Mouse (Mus musculus) cortical plate, adult 2 months (tissue): ENCODE measurements around the gene Meiob. TPM values are rescaled to one million over a fixed set of nuclear protein-coding genes. Genes with fewer than 3 reads are reported as not detected.

Source experiments
- H3K27ac ChIP-seq: fragments of 200-500 bp; 2 replicates; pipeline ENCODE4 v1.5.1; 2012; ENCODE audit warnings: low read length, control low read depth, inconsistent platforms; ENCODE audit not compliant: insufficient read depth
- H3K4me1 ChIP-seq: fragments of 200-500 bp; 2 replicates; pipeline ENCODE4 v1.6.1; 2011; ENCODE audit warnings: low read length; ENCODE audit not compliant: control insufficient read depth, insufficient read depth
- H3K4me3 ChIP-seq: fragments of 200-500 bp; 2 replicates; pipeline ENCODE4 v1.5.1; 2011; ENCODE audit warnings: mild to moderate bottlenecking, low read length, control low read depth; ENCODE audit not compliant: insufficient read depth
- CTCF ChIP-seq: fragments of 200-500 bp; IDR thresholded peaks from 2 replicates; pipeline ENCODE4 v1.5.1; 2011; ENCODE audit warnings: mild to moderate bottlenecking, control low read depth, low read length; ENCODE audit not compliant: insufficient read depth; ENCODE audit errors: extremely low read depth
- POLR2A ChIP-seq: fragments of 200-500 bp; IDR thresholded peaks from 2 replicates; pipeline ENCODE4 v1.6.1; 2011; ENCODE audit warnings: mild to moderate bottlenecking, low read length, control low read depth; ENCODE audit not compliant: insufficient read depth; ENCODE audit errors: extremely low read depth
- polyA plus RNA-seq: library from polyadenylated mRNA; depleted of rRNA; stranded (reverse); fragments of >200 nt; gene quantifications from 2 replicates; pipeline ENCODE4 v1.2.3, GENCODE M21; 2012; rRNA removed

Meiob gene
- not detected in 2 replicates for polyA plus RNA-seq

DNA sequence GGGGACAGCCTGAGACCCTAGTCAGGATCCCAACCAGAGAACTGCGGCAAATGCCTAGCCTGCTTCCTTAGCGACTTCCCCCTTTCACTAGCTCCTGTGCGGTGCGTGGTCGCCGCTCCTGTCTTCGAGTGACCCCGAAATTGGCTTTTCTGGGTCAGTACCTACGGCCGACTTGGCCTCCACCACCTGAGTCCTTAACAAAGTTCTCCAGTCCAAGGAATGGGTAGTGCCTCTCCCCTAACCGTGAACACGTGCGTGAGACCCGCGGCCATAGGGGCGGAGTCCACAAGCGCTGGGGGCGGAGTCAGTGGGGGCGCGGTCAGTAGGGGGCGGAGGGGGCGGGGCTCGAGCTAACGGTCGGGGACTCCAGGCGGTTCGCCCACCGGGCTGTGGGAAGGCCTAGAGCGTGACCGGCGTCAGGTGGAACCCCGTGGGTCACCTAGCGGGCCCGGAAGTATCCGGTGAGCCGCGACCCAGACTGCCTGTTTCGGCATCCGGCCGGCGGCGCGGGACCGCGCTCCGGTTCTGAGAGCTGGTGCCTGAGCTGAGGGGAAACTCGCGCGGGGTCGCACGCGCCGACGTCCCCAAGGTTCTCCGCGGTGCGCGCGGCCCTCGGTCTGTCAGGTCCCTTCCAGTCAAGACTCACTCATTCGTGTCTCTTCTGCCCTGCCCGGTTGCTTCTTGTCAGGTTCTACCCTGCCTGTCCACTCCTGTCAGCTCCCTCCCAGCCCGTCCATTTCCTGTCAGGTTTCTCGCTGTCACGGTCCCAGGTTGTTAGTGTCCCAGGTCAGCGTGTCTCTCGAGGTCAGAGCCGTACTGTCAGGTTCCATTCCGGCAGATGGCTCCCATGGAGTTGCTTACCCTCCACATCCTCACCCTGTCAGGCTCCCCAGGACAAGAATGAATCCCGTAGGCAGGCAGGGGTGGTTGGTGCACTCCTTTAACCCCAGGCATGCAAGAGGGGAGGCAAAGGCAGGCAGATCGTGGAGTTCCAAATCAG is at the start of gene Meiob:
Meiob (plus strand) TSS at position 338 of the 1,000 bp plus-strand sequence.
- Histone ChIP-seq H3K27ac (no peak within 1 kb of the TSS), H3K4me3 (peak within 1 kb of the TSS; percentile 33)

DNA sequence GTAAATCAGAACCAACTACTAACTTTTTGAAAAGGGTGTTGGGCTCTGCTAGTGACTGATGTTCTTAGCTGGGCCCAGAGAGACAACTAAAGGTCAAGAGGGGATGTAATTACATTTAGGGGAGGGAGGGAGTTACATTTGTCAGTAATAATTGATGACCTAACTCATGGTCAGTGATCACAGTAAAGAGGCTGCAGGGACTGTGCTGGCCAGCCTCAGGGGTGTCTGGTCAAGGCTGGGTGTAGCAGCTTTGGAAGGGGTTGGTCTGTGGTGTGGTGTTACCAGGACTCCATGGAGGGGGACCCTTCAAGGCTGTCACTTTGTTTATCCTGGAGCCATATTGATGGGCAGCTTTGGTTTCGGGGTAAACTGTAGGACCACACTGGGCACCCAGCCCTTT is 46.7 kb upstream of the Meiob start:
- Histone ChIP-seq H3K27ac (no peak overlapping the region), H3K4me3 (no peak overlapping the region), H3K4me1 (0 out of 2 replicates have a peak, but pooled peaks cover 1% of the 10 kb centered on the region)
- TF ChIP-seq CTCF: no peak
- no peak for TF ChIP-seq POLR2A

More for the DNA sequence above, at the start of gene Meiob:
- H3K4me1 ChIP-seq: no peaks in the 10 kb centered on the region
- no peak for TF ChIP-seq POLR2A
- no peak for TF ChIP-seq CTCF

DNA sequence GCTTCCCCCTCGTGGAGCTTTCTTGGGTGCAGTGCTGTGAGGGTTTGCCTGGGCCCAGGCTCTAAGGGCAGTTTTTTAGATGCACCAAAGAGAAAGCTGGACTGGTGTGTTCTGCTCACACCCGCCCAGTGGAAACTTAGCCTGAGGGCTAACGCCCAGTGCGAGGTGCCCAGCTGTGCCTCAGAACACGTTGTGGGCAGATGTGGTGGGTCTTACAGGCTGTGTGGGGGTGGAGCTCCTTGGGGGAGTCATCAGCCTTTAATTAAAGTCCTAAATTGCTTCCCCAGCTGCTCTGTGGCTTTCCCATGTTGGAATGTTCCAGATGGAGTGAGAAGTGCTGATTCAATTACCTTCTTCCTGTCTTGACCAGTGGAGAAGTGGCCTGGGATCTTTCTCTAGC is 43.0 kb upstream of the Meiob start:
- Histone ChIP-seq H3K4me3 (no peak overlapping the region), H3K4me1 (no peaks in the 10 kb centered on the region), H3K27ac (no peak overlapping the region)
- TF ChIP-seq POLR2A: no peak
- TF ChIP-seq CTCF: no peak

DNA sequence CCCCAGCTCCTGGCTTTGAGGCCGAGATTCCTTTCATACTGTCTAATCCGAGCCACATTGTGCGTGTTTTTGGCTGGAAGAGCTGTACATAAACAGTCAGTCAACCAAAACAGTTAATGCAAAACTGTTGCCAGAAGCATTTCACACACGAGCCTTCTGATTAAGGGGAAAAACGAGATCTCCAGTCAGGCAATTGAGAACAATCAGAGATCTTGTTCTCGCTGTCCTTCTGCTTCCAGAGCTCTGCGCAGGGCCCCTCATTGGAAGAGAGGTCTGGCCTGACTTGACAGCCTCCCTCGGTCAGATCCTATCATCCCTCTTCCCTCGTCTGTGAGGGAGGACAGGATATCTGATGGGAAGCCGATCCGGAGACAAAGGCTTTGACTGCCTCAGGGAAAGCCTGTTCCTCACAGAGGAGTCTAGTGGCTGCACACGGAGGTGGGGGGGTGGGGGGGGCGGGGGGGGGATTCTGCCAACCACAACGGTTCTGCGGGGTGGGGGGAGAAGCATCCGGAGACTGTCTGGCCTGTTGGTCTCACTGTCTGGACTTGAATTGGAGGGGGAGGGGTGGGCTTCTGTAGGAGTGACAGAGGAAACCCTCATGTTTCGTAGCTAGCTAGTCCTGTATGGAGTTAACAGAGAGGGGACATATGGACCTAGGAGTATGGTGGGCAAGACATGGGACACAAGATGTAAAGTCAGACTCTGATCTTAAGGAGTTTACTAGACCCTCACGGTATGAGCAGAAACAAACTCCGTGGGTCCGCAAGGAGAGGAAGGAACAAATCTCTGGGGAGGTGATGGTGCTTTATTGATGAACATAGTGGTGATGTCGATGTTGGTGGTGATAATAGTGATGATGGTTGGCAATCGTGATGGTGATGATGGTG is 38.8 kb upstream of the Meiob start:
- no peak overlapping the region for H3K27ac ChIP-seq
- TF ChIP-seq POLR2A (no peak), CTCF (no peak)
- H3K4me1 ChIP-seq: no peaks in the 10 kb centered on the region
- H3K4me3 ChIP-seq: no peak overlapping the region

GRCm38 (mm10) chr17:24766266-24766875 is 37.7 kb upstream of the Meiob start:
- Histone ChIP-seq H3K27ac (no peak overlapping the region), H3K4me3 (no peak overlapping the region), H3K4me1 (no peaks in the 10 kb centered on the region)
- TF ChIP-seq CTCF (no peak), POLR2A (no peak)

- TF ChIP-seq POLR2A: no peak
- no peak for TF ChIP-seq CTCF
- Histone ChIP-seq H3K4me3 (no peak overlapping the region), H3K4me1 (no peaks in the 10 kb centered on the region), H3K27ac (no peak overlapping the region)
These were observed 34.9 kb upstream of the Meiob start for GRCm38 (mm10) chr17:24769146-24769545.

- Histone ChIP-seq H3K4me1 (no peaks in the 10 kb centered on the region), H3K4me3 (no peak overlapping the region), H3K27ac (no peak overlapping the region)
- TF ChIP-seq CTCF: no peak
These were observed 30.8 kb upstream of the Meiob start for GRCm38 (mm10) chr17:24773241-24773640.

- no peaks in the 10 kb centered on the region for H3K4me1 ChIP-seq
- no peak overlapping the region for H3K4me3 ChIP-seq
- TF ChIP-seq POLR2A: no peak
- no peak overlapping the region for H3K27ac ChIP-seq
These were observed 28.9 kb upstream of the Meiob start for GRCm38 (mm10) chr17:24775173-24775572.

DNA sequence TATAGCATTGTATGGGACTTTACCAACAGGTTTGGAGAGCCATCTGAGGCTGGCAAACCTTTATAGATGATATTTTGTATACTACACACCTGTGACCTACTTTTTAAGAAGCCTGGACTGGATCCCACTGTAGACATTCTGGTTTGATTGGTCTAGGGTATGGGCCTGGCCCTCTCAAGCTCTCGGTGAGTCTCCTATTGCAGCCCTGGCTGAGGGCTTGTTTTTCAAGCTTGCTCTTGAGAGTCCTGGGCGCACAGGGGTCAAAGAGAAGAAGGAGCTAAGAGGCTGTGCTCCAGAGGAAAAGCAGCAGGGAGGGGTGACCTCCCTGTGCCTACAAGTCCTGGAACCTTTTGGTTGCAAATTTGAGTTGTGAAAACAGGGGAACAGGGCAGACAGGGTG is 27.0 kb upstream of the Meiob start:
- Histone ChIP-seq H3K27ac (no peak overlapping the region), H3K4me1 (no peaks in the 10 kb centered on the region), H3K4me3 (no peak overlapping the region)
- TF ChIP-seq POLR2A: no peak
- no peak for TF ChIP-seq CTCF

GRCm38 (mm10) chr17:24780821-24781220 is 23.3 kb upstream of the Meiob start:
- H3K27ac ChIP-seq: no peak overlapping the region
- H3K4me1 ChIP-seq: no peaks in the 10 kb centered on the region
- TF ChIP-seq CTCF: no peak
- no peak for TF ChIP-seq POLR2A
- H3K4me3 ChIP-seq: no peak overlapping the region
